Mouse (Mus musculus) cortical plate, adult 2 months (tissue): ENCODE measurements at regions not wholly inside any gene's neighbourhood (a gene's known extent, or its start where the extent isn't known, plus 50 kb on each side); places are given as distances from the start of the nearest gene placed in this dataset.

ENCODE experiments used
- CTCF ChIP-seq: fragments of 200-500 bp; IDR thresholded peaks from 2 replicates; pipeline ENCODE4 v1.5.1; 2011; ENCODE audit warnings: mild to moderate bottlenecking, control low read depth, low read length; ENCODE audit not compliant: insufficient read depth; ENCODE audit errors: extremely low read depth
- POLR2A ChIP-seq: fragments of 200-500 bp; IDR thresholded peaks from 2 replicates; pipeline ENCODE4 v1.6.1; 2011; ENCODE audit warnings: mild to moderate bottlenecking, low read length, control low read depth; ENCODE audit not compliant: insufficient read depth; ENCODE audit errors: extremely low read depth

- TF ChIP-seq POLR2A = no peak
- TF ChIP-seq CTCF = no peak
Observed at GRCm38 (mm10) chr16:93286816-93287215, 317.0 kb downstream of the Setd4 start.
